Mouse (Mus musculus) stomach, postnatal 0 days (tissue): Measurements from ENCODE around the gene Eif6.

Experiments used
- CTCF ChIP-seq: IDR thresholded peaks from 2 replicates; pipeline ENCODE4 v1.5.1; 2016; ENCODE audit warnings: antibody characterized with exemption, low read depth, mild to moderate bottlenecking, moderate library complexity
- EP300 ChIP-seq: optimal IDR thresholded peaks from 2 replicates; pipeline ENCODE3; 2016; ENCODE audit warnings: antibody characterized with exemption

- TF ChIP-seq CTCF (no peak), EP300 (no peak)
These were observed 39.8 kb downstream of the Eif6 start for GRCm38 (mm10) chr2:155786905-155787304.
